Mouse (Mus musculus): ENCODE data around the gene Ubb.

- no peak for TF ChIP-seq FOSL1 (IDR thresholded peaks at IDR 0.05; ENCODE audit: insufficient read depth, low read length, poor library complexity, severe bottlenecking)
- no peak for TF ChIP-seq MAX (IDR thresholded peaks at IDR 0.05)
- TF ChIP-seq CTCF (IDR thresholded peaks at IDR 0.05; ENCODE audit: control insufficient read depth, insufficient read depth, insufficient read length): no peak
- TF ChIP-seq USF1 (IDR thresholded peaks at IDR 0.05; ENCODE audit: low read depth): no peak
- no peak for TF ChIP-seq MYOG (IDR thresholded peaks at IDR 0.05; ENCODE audit: control insufficient read depth, extremely low read depth, insufficient read length)
- TF ChIP-seq MYOD1 (IDR thresholded peaks at IDR 0.05; ENCODE audit: control insufficient read depth, insufficient read length, low read depth): no peak
- no peak for TF ChIP-seq CEBPB (IDR thresholded peaks at IDR 0.05; ENCODE audit: low read depth)
Measured at GRCm38 (mm10) chr11:62591026-62591425, 40.1 kb downstream of the Ubb start.
